Mouse (Mus musculus) hindbrain, embryonic 13.5 days (tissue): Measurements from ENCODE around the gene Ccdc91. TPM values are rescaled to one million over a fixed set of nuclear protein-coding genes. Genes with fewer than 3 reads are reported as not detected.

ENCODE experiments used
- ATAC-seq: fragments of 200-750 bp; cut with Nextera tagmentation; 2 replicates; pipeline ENCODE4 v1.8.0; 2017; ENCODE audit warnings: moderate TSS enrichment; ENCODE audit not compliant: low FRiP score
- H3K27ac ChIP-seq: fragments of 300-500 bp; sonication (generic); 2 replicates; pipeline ENCODE4 v1.5.1; 2015; ENCODE audit warnings: inconsistent platforms, mild to moderate bottlenecking, moderate library complexity
- H3K27me3 ChIP-seq: fragments of 300-500 bp; sonication (generic); 2 replicates; pipeline ENCODE4 v1.6.1; 2015; ENCODE audit warnings: mild to moderate bottlenecking, inconsistent platforms
- H3K36me3 ChIP-seq: fragments of 300-500 bp; sonication (generic); 2 replicates; pipeline ENCODE4 v1.6.1; 2015; ENCODE audit warnings: mild to moderate bottlenecking, inconsistent platforms
- H3K4me1 ChIP-seq: fragments of 300-500 bp; sonication (generic); replicated peaks from 2 replicates; pipeline ENCODE4 v1.6.1; 2015; ENCODE audit warnings: inconsistent platforms
- H3K4me2 ChIP-seq: fragments of 300-500 bp; sonication (generic); 2 replicates; pipeline ENCODE4 v1.6.1; 2015; ENCODE audit warnings: inconsistent platforms, mild to moderate bottlenecking, moderate library complexity
- H3K4me3 ChIP-seq: fragments of 300-500 bp; sonication (generic); 2 replicates; pipeline ENCODE4 v1.5.1; 2015; ENCODE audit warnings: mild to moderate bottlenecking, inconsistent platforms
- H3K9ac ChIP-seq: fragments of 300-500 bp; sonication (generic); 2 replicates; pipeline ENCODE4 v1.6.1; 2015; ENCODE audit warnings: mild to moderate bottlenecking, inconsistent platforms
- H3K9me3 ChIP-seq: fragments of 300-500 bp; sonication (generic); 2 replicates; pipeline ENCODE4 v1.6.1; 2016; ENCODE audit warnings: inconsistent platforms
- WGBS: fragments of 180-500 bp; shearing (Covaris S2); methylation state at CpG from one replicate; pipeline ENCODE4 v1.1.7; 2015; 5-methylcytosine and 5-hydroxymethylcytosine counted together
- polyA plus RNA-seq: library from polyadenylated mRNA; unstranded; fragments of >200 nt; fragmentation: Nextera tagmentation; extraction: Ambion mirVana; gene quantifications from 2 replicates; pipeline ENCODE4 v1.2.1, GENCODE M21; 2015

The Ccdc91 gene
- polyA plus RNA-seq, 1 experiment from 2014 or later = 44.4 TPM

- Histone ChIP-seq H3K4me2 (no peak overlapping the region), H3K9ac (no peak overlapping the region), H3K27me3 (no peaks in the 10 kb centered on the region), H3K9me3 (0 out of 2 replicates have a peak, but pooled peaks cover 5% of the 10 kb centered on the region), H3K4me1 (no peaks in the 10 kb centered on the region), H3K27ac (no peak overlapping the region), H3K36me3 (peaks cover 24% of the 10 kb centered on the region), H3K4me3 (no peak overlapping the region)
- no peak for ATAC-seq
- 92% methylated on average over 2 of the region's 2 CpGs for WGBS
These were observed 34.9 kb downstream of the Ccdc91 start for GRCm38 (mm10) chr6:147510516-147510915.

DNA sequence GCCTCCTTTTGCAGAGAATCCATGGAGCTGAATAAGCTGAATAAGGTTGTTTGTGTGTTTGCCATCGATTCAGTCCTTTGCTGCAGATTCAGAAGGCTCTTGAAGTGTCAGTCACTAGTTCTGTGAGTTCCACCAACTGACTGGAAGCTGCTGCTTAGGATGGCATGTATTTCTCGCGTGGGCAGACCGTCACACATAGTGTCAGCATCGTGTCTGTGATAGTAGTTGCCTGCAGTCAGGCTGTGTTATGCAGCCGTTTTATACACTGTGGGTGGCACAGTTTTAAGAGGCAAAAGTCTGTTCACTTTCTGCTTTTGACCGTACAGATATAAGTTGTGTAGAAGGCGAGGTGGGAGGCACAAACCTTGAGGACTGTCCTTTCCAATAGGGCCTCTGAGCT, 42.3 kb downstream of the Ccdc91 start:
- H3K9me3 ChIP-seq = 0 out of 2 replicates have a peak, but pooled peaks cover 5% of the 10 kb centered on the region
- H3K27ac ChIP-seq = no peak overlapping the region
- H3K4me1 ChIP-seq = no peaks in the 10 kb centered on the region
- H3K4me3 ChIP-seq = no peak overlapping the region
- H3K4me2 ChIP-seq = no peak overlapping the region
- 86% methylated on average over 8 of the region's 8 CpGs for WGBS
- no peak for ATAC-seq
- no peaks in the 10 kb centered on the region for H3K27me3 ChIP-seq
- H3K9ac ChIP-seq = no peak overlapping the region
- H3K36me3 ChIP-seq = peaks cover 17% of the 10 kb centered on the region

GRCm38 (mm10) chr6:147525236-147525635, 49.6 kb downstream of the Ccdc91 start:
- H3K27me3 ChIP-seq = no peaks in the 10 kb centered on the region
- H3K9ac ChIP-seq = no peak overlapping the region
- H3K4me3 ChIP-seq = no peak overlapping the region
- no peak overlapping the region for H3K4me2 ChIP-seq
- H3K4me1 ChIP-seq = no peaks in the 10 kb centered on the region
- no peaks in the 10 kb centered on the region for H3K9me3 ChIP-seq
- no peak overlapping the region for H3K27ac ChIP-seq
- ATAC-seq = no peak
- H3K36me3 ChIP-seq = no peaks in the 10 kb centered on the region

DNA sequence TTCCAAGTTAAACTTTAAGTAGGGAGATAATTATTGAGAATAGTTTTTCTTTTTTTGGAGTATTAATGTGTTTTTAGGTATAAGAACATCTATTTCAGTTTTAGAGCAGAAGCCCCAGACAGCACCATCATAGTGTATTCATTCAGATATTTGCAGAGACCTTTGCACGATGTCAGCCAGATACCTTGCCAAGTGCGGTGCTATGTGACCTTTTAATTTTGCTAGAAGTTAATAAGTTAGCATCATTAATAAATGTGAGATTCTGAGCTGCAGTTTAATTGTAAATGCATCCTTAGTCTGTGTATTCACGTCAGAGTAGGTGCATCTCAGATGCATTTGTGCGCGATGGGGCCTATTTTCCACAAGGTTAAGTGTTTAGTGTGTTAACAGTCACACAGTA, 59.3 kb downstream of the Ccdc91 start:
- Histone ChIP-seq H3K4me2 (no peak overlapping the region), H3K27ac (no peak overlapping the region), H3K27me3 (no peaks in the 10 kb centered on the region), H3K9me3 (no peaks in the 10 kb centered on the region), H3K36me3 (peaks cover 18% of the 10 kb centered on the region), H3K9ac (no peak overlapping the region), H3K4me3 (no peak overlapping the region), H3K4me1 (no peaks in the 10 kb centered on the region)
- 95% methylated on average over 5 of the region's 5 CpGs for WGBS
- no peak for ATAC-seq

- H3K27ac ChIP-seq = no peak overlapping the region
- no peak overlapping the region for H3K9ac ChIP-seq
- H3K4me3 ChIP-seq = no peak overlapping the region
- H3K4me1 ChIP-seq = no peaks in the 10 kb centered on the region
- H3K9me3 ChIP-seq = no peaks in the 10 kb centered on the region
- H3K36me3 ChIP-seq = peaks cover 18% of the 10 kb centered on the region
- ATAC-seq = no peak
- no peaks in the 10 kb centered on the region for H3K27me3 ChIP-seq
- WGBS = 94% methylated on average over 5 of the region's 5 CpGs
- no peak overlapping the region for H3K4me2 ChIP-seq
These were observed 62.6 kb downstream of the Ccdc91 start for GRCm38 (mm10) chr6:147538236-147538635.

- Histone ChIP-seq H3K27ac (no peak overlapping the region), H3K27me3 (no peaks in the 10 kb centered on the region), H3K9ac (no peak overlapping the region), H3K36me3 (peaks cover 18% of the 10 kb centered on the region), H3K9me3 (no peaks in the 10 kb centered on the region), H3K4me3 (no peak overlapping the region), H3K4me2 (no peak overlapping the region), H3K4me1 (no peaks in the 10 kb centered on the region)
- no peak for ATAC-seq
- 91% methylated on average over 7 of the region's 7 CpGs for WGBS
These were observed 63.5 kb downstream of the Ccdc91 start for GRCm38 (mm10) chr6:147539056-147539600.

DNA sequence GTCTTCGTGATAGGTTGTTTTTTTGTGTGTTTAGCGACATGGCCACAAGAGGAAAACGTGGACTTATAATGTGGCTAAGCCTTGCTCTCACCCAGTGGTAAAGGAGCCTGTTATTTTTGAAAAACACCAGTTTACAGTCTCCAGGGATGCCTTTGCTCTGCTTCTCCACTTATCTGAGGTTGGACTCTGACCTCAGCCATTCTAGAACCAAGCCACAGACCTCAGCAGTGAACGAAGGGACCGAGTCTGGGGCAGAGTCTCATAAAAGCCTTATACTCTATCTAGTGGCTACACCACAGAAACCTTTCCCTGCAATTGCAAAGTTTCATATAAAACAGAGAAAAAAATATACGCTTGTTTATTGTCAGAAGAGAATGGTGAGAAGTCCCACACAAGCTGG, 65.3 kb downstream of the Ccdc91 start:
- no peak overlapping the region for H3K4me2 ChIP-seq
- H3K4me3 ChIP-seq = no peak overlapping the region
- H3K36me3 ChIP-seq = peaks cover 4% of the 10 kb centered on the region
- 96% methylated on average over 6 of the region's 6 CpGs for WGBS
- no peaks in the 10 kb centered on the region for H3K4me1 ChIP-seq
- H3K9me3 ChIP-seq = no peaks in the 10 kb centered on the region
- ATAC-seq = no peak
- no peaks in the 10 kb centered on the region for H3K27me3 ChIP-seq
- H3K27ac ChIP-seq = no peak overlapping the region
- no peak overlapping the region for H3K9ac ChIP-seq

- no peak for ATAC-seq
- no peaks in the 10 kb centered on the region for H3K9me3 ChIP-seq
- H3K4me3 ChIP-seq = no peak overlapping the region
- no peak overlapping the region for H3K9ac ChIP-seq
- no peaks in the 10 kb centered on the region for H3K36me3 ChIP-seq
- no peak overlapping the region for H3K4me2 ChIP-seq
- H3K27me3 ChIP-seq = no peaks in the 10 kb centered on the region
- no peaks in the 10 kb centered on the region for H3K4me1 ChIP-seq
- H3K27ac ChIP-seq = no peak overlapping the region
- WGBS = 77% methylated on average over 6 of the region's 6 CpGs
These were observed 80.0 kb downstream of the Ccdc91 start for GRCm38 (mm10) chr6:147555591-147555990.

DNA sequence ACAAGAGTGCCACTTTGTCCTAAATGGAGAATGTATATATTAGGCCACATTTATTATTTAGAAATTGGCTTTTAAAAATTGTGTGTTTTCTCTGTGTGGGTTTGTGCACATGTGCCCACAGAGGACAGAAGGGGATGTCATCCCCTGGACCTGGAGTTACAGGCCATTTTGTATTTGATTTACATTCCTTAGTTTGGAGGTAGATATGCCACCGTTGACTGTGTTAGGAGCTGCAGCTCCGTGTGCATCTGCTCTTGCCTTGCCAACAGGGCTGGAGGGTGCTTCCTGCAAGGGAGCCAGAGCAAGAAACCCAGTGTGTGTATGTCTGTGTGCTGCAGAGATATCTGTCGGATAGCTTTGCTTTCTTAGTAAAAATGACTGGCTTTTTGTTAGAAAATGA, 83.7 kb downstream of the Ccdc91 start:
- Histone ChIP-seq H3K27me3 (no peaks in the 10 kb centered on the region), H3K4me3 (no peak overlapping the region)
- WGBS = 83% methylated on average over 3 of the region's 3 CpGs

DNA sequence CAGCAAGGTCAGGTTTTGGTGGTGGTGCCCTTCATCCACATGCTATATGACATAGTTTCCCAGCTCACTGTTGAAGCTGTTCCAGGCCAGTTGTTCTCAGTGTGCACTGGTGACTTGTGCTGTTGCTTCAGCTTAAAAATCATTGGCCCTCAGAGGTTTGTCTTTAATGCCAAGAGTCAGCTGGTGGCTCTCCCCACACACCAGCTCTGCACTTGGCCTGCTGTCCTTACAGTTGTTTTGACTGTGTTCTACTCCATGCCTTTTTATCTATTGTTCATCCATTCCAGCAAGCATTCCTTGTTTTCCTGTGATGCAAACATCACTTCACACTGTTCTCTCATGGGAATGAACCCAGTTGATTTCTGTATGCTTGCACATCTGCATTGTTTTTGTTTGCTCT, 84.8 kb downstream of the Ccdc91 start:
- Histone ChIP-seq H3K9me3 (no peaks in the 10 kb centered on the region), H3K4me3 (no peak overlapping the region), H3K27me3 (no peaks in the 10 kb centered on the region), H3K4me1 (no peaks in the 10 kb centered on the region), H3K27ac (no peak overlapping the region), H3K36me3 (peaks cover 11% of the 10 kb centered on the region), H3K9ac (no peak overlapping the region), H3K4me2 (no peak overlapping the region)
- no peak for ATAC-seq

More for the DNA sequence above, 83.7 kb downstream of the Ccdc91 start:
- Histone ChIP-seq H3K27ac (no peak overlapping the region), H3K4me1 (no peaks in the 10 kb centered on the region), H3K9me3 (no peaks in the 10 kb centered on the region), H3K4me2 (no peak overlapping the region), H3K36me3 (0 out of 2 replicates have a peak, but pooled peaks cover 4% of the 10 kb centered on the region), H3K9ac (no peak overlapping the region)
- no peak for ATAC-seq

DNA sequence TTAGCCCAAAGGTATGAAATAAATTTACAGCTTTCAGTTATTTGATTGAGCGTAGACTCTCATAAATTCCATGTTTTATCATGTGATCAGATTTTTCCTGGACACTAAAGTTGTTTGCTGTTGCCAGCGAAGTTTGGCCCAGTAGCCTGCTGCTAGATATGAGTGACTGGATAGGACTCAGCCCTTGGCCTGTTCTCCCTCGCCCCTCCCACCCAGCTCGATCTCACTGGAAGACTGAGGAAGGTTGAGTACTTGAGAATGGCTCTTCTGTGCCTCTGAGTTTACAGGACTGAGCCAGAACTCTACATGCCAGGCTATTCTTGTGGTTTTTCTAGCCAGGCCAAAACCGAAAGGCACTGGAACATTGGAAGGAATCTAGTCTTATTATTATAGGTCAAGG, 93.6 kb downstream of the Ccdc91 start:
- no peak overlapping the region for H3K4me2 ChIP-seq
- no peaks in the 10 kb centered on the region for H3K9me3 ChIP-seq
- no peak overlapping the region for H3K9ac ChIP-seq
- H3K36me3 ChIP-seq = peaks cover 11% of the 10 kb centered on the region
- H3K27ac ChIP-seq = no peak overlapping the region
- no peaks in the 10 kb centered on the region for H3K4me1 ChIP-seq
- H3K27me3 ChIP-seq = no peaks in the 10 kb centered on the region
- no peak overlapping the region for H3K4me3 ChIP-seq
- WGBS = 95% methylated on average over 5 of the region's 5 CpGs
- no peak for ATAC-seq

GRCm38 (mm10) chr6:147573137-147573536, 97.5 kb downstream of the Ccdc91 start:
- Histone ChIP-seq H3K4me3 (no peak overlapping the region), H3K4me2 (no peak overlapping the region), H3K9me3 (no peaks in the 10 kb centered on the region), H3K36me3 (no peaks in the 10 kb centered on the region), H3K27me3 (no peaks in the 10 kb centered on the region), H3K4me1 (peaks cover 11% of the 10 kb centered on the region), H3K27ac (no peak overlapping the region), H3K9ac (no peak overlapping the region)
- ATAC-seq = no peak
- 60% methylated on average over 4 of the region's 4 CpGs for WGBS

GRCm38 (mm10) chr6:147574454-147575182, 99.0 kb downstream of the Ccdc91 start:
- Histone ChIP-seq H3K4me1 (peaks cover 11% of the 10 kb centered on the region), H3K36me3 (no peaks in the 10 kb centered on the region), H3K27ac (no peak overlapping the region), H3K4me3 (no peak overlapping the region), H3K9me3 (no peaks in the 10 kb centered on the region), H3K9ac (no peak overlapping the region), H3K27me3 (no peaks in the 10 kb centered on the region), H3K4me2 (no peak overlapping the region)
- ATAC-seq = no peak
- 60% methylated on average over 5 of the region's 5 CpGs for WGBS
